Mouse (Mus musculus): Measurements from ENCODE around the gene Tmcc3.

GRCm38 (mm10) chr10:94561351-94561750 is 249.6 kb downstream of the Tmcc3 start:
- no peak for TF ChIP-seq CTCF (IDR thresholded peaks at IDR 0.05; ENCODE audit: low read depth, low read length)
- TF ChIP-seq POLR2A (IDR thresholded peaks at IDR 0.05; ENCODE audit: borderline replicate concordance, low read depth, low read length), result no peak

Measured in bone marrow macrophage, adult 2 months (primary cell).